Mouse (Mus musculus) kidney, embryonic 15.5 days (tissue): Measurements from ENCODE around the gene Nfic. TPM values are rescaled to one million over a fixed set of nuclear protein-coding genes. Genes with fewer than 3 reads are reported as not detected.

Experiments used
- ATAC-seq: fragments of 200-750 bp; cut with Nextera tagmentation; replicated peaks from 2 replicates; pipeline ENCODE4 v1.8.0; 2017; ENCODE audit warnings: moderate TSS enrichment; ENCODE audit not compliant: low FRiP score
- H3K27ac ChIP-seq: fragments of 300-500 bp; sonication (generic); 2 replicates; pipeline ENCODE4 v1.5.1; 2015; ENCODE audit warnings: mild to moderate bottlenecking, inconsistent platforms
- H3K27me3 ChIP-seq: fragments of 300-500 bp; sonication (generic); 2 replicates; pipeline ENCODE4 v1.6.1; 2015; ENCODE audit warnings: inconsistent platforms
- H3K36me3 ChIP-seq: fragments of 300-500 bp; sonication (generic); 2 replicates; pipeline ENCODE4 v1.6.1; 2015; ENCODE audit warnings: inconsistent platforms
- H3K4me1 ChIP-seq: fragments of 300-500 bp; sonication (generic); 2 replicates; pipeline ENCODE4 v1.6.1; 2015; ENCODE audit warnings: inconsistent platforms
- H3K4me2 ChIP-seq: fragments of 300-500 bp; sonication (generic); 2 replicates; pipeline ENCODE4 v1.6.1; 2015; ENCODE audit warnings: moderate library complexity, mild to moderate bottlenecking, inconsistent platforms
- H3K4me3 ChIP-seq: fragments of 300-500 bp; sonication (generic); replicated peaks from 2 replicates; pipeline ENCODE4 v1.5.1; 2015; ENCODE audit warnings: mild to moderate bottlenecking, inconsistent platforms
- H3K9ac ChIP-seq: fragments of 300-500 bp; sonication (generic); 2 replicates; pipeline ENCODE4 v1.6.1; 2015; ENCODE audit warnings: mild to moderate bottlenecking, inconsistent platforms
- H3K9me3 ChIP-seq: fragments of 300-500 bp; sonication (generic); replicated peaks from 2 replicates; pipeline ENCODE4 v1.6.1; 2016; ENCODE audit warnings: inconsistent platforms
- WGBS: fragments of 180-500 bp; shearing (Covaris S2); methylation state at CpG from one replicate; pipeline ENCODE4 v1.1.7; 2015; ENCODE audit warnings: mixed read lengths; 5-methylcytosine and 5-hydroxymethylcytosine counted together
- polyA plus RNA-seq: library from polyadenylated mRNA; unstranded; fragments of >200 nt; fragmentation: Nextera tagmentation; extraction: Ambion mirVana; gene quantifications from 2 replicates; pipeline ENCODE4 v1.2.1, GENCODE M21; 2015

Gene Nfic
- polyA plus RNA-seq, 1 experiment from 2014 or later: 84.5 TPM

DNA sequence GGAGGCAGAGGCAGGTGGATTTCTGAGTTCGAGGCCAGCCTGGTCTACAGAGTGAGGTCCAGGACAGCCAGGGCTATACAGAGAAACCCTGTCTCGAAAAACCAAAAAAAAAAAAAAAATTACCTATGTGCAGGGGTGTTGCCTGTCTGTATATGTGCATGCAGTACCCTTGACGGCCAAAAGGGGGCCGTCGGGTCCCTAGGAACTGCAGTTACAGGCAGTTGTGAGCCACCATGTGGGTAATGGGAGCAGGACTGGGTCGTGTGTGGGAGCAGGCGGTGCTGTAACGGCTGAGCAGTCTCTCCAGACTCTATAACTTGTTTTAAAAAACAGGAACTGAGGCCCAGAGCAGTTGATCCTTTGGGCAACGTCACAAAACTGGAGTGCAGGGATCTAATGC, 28.5 kb upstream of the Nfic start:
- Histone ChIP-seq H3K36me3 (peaks cover 28% of the 10 kb centered on the region), H3K27ac (no peak overlapping the region), H3K9me3 (no peaks in the 10 kb centered on the region), H3K4me3 (no peak overlapping the region), H3K4me2 (no peak overlapping the region), H3K9ac (no peak overlapping the region), H3K4me1 (peaks cover 10% of the 10 kb centered on the region; the same call in 1 of the 2 replicates), H3K27me3 (peaks cover 32% of the 10 kb centered on the region)
- ATAC-seq: no peak
- WGBS: 23% methylated on average over 9 of the region's 9 CpGs

DNA sequence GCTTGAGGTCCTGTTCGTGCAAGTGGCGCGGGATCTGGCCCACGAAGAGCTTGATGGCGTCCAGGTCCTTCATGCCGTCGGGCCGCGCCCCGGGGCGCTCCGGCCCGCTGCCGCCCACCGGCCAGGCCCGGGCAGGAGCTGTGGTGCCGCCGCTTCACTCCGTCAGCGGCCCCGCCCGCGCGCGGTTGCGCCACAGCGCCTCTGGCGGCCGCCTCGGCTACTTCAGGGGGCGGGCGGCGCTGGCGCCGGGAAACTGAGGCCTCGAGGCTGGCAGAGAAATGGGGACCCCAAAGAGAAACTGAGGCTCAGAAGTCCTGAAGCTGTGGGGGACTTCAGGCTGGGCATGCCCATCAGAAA, 27.1 kb upstream of the Nfic start, which contains the start of gene Celf5:
Celf5 (minus strand) TSS at position 177 of the 357 bp plus-strand sequence.
- Histone ChIP-seq H3K4me3 (peak within 1 kb of the TSS; percentile 49), H3K36me3 (peaks cover 14% of the 10 kb centered on the region), H3K4me1 (peaks cover 11% of the 10 kb centered on the region; the same call in 1 of the 2 replicates), H3K9ac (peak within 1 kb of the TSS; percentile 38; the same call in 1 of the 2 replicates), H3K4me2 (peak within 1 kb of the TSS; percentile 88), H3K27ac (no peak within 1 kb of the TSS), H3K27me3 (peaks cover 40% of the 10 kb centered on the region), H3K9me3 (no peaks in the 10 kb centered on the region)
- WGBS: 0% methylated on average over 36 of the region's 36 CpGs
- 0 out of 2 replicates have a peak, but pooled peaks have one; percentile 34 for ATAC-seq

- Histone ChIP-seq H3K4me1 (peaks cover 14% of the 10 kb centered on the region), H3K9me3 (no peaks in the 10 kb centered on the region), H3K27me3 (peaks cover 47% of the 10 kb centered on the region), H3K27ac (no peak overlapping the region), H3K4me2 (peak overlapping the region; percentile 88), H3K9ac (peak overlapping the region; percentile 38; the same call in 1 of the 2 replicates), H3K4me3 (peak overlapping the region; percentile 49), H3K36me3 (peaks cover 7% of the 10 kb centered on the region)
- WGBS: 3% methylated on average over 35 of the region's 35 CpGs
- no peak for ATAC-seq
These were observed 26.4 kb upstream of the Nfic start for GRCm38 (mm10) chr10:81481605-81482532.

GRCm38 (mm10) chr10:81474461-81474860, 19.0 kb upstream of the Nfic start:
- ATAC-seq: no peak
- H3K4me1 ChIP-seq: peaks cover 9% of the 10 kb centered on the region
- H3K27ac ChIP-seq: no peak overlapping the region
- no peak overlapping the region for H3K4me2 ChIP-seq
- no peak overlapping the region for H3K9ac ChIP-seq
- no peak overlapping the region for H3K4me3 ChIP-seq
- no peaks in the 10 kb centered on the region for H3K36me3 ChIP-seq
- H3K9me3 ChIP-seq: no peaks in the 10 kb centered on the region
- 81% methylated on average over 10 of the region's 10 CpGs for WGBS
- peaks cover 80% of the 10 kb centered on the region for H3K27me3 ChIP-seq

- Histone ChIP-seq H3K9ac (no peak overlapping the region), H3K4me2 (no peak overlapping the region), H3K4me1 (peaks cover 9% of the 10 kb centered on the region), H3K36me3 (no peaks in the 10 kb centered on the region), H3K9me3 (no peaks in the 10 kb centered on the region), H3K27ac (no peak overlapping the region), H3K4me3 (no peak overlapping the region), H3K27me3 (peaks cover 88% of the 10 kb centered on the region)
- ATAC-seq: no peak
- 1% methylated on average over 22 of the region's 22 CpGs for WGBS
These were observed 17.6 kb upstream of the Nfic start for GRCm38 (mm10) chr10:81473003-81473451.

DNA sequence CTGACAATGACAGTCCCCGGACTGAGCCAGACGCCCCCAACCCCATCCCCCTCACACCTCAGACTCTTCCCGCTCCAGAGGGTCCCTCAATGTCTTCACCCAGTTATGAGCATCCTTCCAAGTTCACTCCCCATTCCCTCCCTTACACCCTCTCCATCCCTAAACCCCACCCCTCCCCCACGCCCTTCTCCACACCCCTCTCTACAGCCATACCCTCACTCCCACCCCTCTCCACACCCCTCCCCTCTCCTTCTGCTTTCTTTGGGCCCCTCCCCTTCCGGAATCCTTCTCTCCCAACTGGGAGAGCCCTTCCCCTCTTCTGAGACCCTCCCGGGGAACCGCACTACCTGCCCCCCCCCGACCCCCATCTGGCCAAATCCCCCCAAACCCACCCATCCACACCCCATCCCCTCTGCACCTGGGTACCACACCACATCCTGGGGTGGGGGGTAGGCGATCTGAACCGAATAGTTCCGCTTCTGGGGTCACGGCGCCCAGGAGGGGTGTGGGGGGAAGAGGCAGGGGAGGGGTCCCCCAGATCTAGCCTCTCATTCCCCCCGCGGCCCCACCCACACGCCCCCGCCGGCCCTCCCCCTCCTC, 17.1 kb upstream of the Nfic start:
- ATAC-seq: no peak
- H3K9ac ChIP-seq: no peak overlapping the region
- WGBS: 6% methylated on average over 18 of the region's 18 CpGs
- no peak overlapping the region for H3K4me2 ChIP-seq
- H3K27ac ChIP-seq: no peak overlapping the region
- no peak overlapping the region for H3K4me3 ChIP-seq
- H3K36me3 ChIP-seq: no peaks in the 10 kb centered on the region
- H3K9me3 ChIP-seq: no peaks in the 10 kb centered on the region
- H3K4me1 ChIP-seq: peaks cover 8% of the 10 kb centered on the region
- H3K27me3 ChIP-seq: peaks cover 87% of the 10 kb centered on the region

DNA sequence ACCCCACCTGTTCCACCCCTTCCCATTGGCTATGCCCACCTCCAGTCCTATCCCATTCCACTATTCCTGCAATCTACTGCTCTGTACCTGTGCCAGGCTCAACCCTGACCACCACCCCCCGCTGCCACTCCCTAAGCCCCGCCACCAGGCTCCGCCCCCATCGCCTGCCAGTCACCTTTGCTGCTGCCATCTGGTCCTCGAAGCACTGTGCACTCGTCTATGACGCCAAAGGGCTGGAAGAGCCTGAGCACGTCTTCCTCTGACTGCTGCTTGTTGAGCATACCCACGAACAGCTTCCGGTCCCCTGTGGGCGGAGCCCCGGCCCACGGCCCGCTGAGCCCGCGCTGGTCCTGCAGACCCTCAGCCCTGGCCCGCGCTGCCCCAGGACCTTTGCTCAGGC, 15.0 kb upstream of the Nfic start:
- H3K36me3 ChIP-seq: no peaks in the 10 kb centered on the region
- H3K4me1 ChIP-seq: peaks cover 5% of the 10 kb centered on the region; the same call in 1 of the 2 replicates
- H3K27me3 ChIP-seq: peaks cover 89% of the 10 kb centered on the region
- no peaks in the 10 kb centered on the region for H3K9me3 ChIP-seq
- no peak overlapping the region for H3K9ac ChIP-seq
- no peak overlapping the region for H3K4me2 ChIP-seq
- no peak overlapping the region for H3K4me3 ChIP-seq
- no peak for ATAC-seq
- no peak overlapping the region for H3K27ac ChIP-seq
- WGBS: 45% methylated on average over 18 of the region's 18 CpGs

DNA sequence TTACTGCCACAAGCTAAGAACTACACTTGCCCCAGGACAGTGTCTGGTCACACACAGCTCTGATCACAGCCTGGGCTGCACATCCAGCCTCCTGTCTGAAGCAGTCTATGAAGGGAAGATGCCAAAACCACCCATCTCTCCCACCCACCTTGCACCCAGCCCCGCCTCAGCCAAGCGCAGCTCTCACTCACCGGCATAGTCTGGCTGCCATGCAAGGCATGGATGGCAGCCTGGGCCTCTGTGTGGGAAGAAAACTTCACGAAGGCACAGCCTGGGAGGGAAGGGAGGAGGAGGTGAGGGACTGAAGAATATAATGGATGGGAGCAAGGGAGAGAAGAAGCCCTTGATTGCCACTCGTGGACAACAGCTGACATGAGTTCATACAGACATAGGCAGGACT, 13.8 kb upstream of the Nfic start:
- H3K27me3 ChIP-seq: peaks cover 89% of the 10 kb centered on the region
- no peak overlapping the region for H3K9ac ChIP-seq
- ATAC-seq: no peak
- 83% methylated on average over 5 of the region's 5 CpGs for WGBS
- no peak overlapping the region for H3K27ac ChIP-seq
- peaks cover 16% of the 10 kb centered on the region for H3K4me1 ChIP-seq
- H3K4me3 ChIP-seq: no peak overlapping the region
- H3K36me3 ChIP-seq: no peaks in the 10 kb centered on the region
- H3K9me3 ChIP-seq: no peaks in the 10 kb centered on the region
- H3K4me2 ChIP-seq: no peak overlapping the region

DNA sequence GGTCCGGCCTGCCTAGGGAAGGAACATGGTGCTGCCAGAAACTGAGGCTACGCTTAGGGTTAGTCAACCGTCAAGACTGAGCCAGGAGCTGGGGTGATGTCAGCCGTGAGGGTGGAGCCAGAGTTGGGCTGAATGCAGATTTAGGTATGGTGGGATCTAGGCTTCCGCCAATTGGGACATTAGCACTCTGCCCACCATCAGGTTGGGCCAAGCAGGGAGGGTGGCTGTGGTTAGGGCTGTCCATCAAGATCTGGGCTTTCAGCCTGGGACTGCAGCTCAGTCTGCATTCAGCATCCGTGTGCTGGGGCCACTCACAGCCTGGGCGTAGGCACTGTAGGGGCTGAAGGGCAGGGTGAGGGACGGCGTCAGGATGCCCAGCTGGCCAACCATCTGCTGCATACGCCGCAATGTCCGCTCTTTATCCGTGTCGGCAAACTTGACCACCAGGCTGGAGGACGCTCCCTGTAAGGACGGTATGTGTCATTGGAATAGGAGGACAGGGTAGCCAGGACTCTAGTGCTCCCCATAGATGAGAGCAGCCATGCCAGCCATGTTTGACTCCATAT, 12.3 kb upstream of the Nfic start:
- peaks cover 89% of the 10 kb centered on the region for H3K27me3 ChIP-seq

DNA sequence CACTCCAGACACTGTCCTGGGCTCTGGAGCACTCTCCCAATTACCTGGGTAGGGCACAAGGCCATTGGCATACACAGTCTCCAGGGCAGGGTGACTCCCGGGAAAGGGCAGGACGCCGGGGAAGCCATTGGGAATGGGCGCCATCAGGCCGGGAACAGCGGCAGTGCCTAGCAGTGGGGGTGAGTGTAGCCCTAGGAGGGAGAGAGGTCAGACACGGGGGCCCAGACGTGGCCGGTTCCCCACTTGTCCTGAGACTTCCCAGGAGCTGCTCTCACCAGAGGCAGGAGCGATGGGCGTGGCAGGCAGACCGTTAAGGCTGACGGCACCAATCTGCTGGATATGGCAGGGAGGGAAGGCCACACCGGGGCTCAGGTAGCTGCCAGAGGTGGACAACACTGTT, 11.4 kb upstream of the Nfic start:
- Histone ChIP-seq H3K27me3 (peaks cover 89% of the 10 kb centered on the region), H3K4me3 (no peak overlapping the region), H3K9me3 (no peaks in the 10 kb centered on the region), H3K4me1 (peaks cover 19% of the 10 kb centered on the region), H3K36me3 (no peaks in the 10 kb centered on the region), H3K4me2 (no peak overlapping the region), H3K27ac (no peak overlapping the region), H3K9ac (no peak overlapping the region)
- 54% methylated on average over 14 of the region's 14 CpGs for WGBS
- no peak for ATAC-seq

More for the DNA sequence above, 12.3 kb upstream of the Nfic start:
- Histone ChIP-seq H3K9ac (no peak overlapping the region), H3K4me1 (peaks cover 16% of the 10 kb centered on the region), H3K4me2 (no peak overlapping the region), H3K36me3 (no peaks in the 10 kb centered on the region), H3K9me3 (no peaks in the 10 kb centered on the region), H3K27ac (no peak overlapping the region), H3K4me3 (no peak overlapping the region)
- no peak for ATAC-seq
- 83% methylated on average over 16 of the region's 16 CpGs for WGBS

- H3K4me2 ChIP-seq: no peak overlapping the region
- H3K4me3 ChIP-seq: no peak overlapping the region
- H3K9ac ChIP-seq: no peak overlapping the region
- no peak overlapping the region for H3K27ac ChIP-seq
- peaks cover 22% of the 10 kb centered on the region for H3K4me1 ChIP-seq
- no peaks in the 10 kb centered on the region for H3K9me3 ChIP-seq
- WGBS: 67% methylated on average over 2 of the region's 2 CpGs
- no peaks in the 10 kb centered on the region for H3K36me3 ChIP-seq
- H3K27me3 ChIP-seq: peaks cover 89% of the 10 kb centered on the region
- ATAC-seq: no peak
These were observed 10.6 kb upstream of the Nfic start for GRCm38 (mm10) chr10:81466066-81466465.

GRCm38 (mm10) chr10:81465265-81465645, 9.8 kb upstream of the Nfic start:
- Histone ChIP-seq H3K9ac (no peak overlapping the region), H3K36me3 (no peaks in the 10 kb centered on the region), H3K27me3 (peaks cover 91% of the 10 kb centered on the region), H3K4me3 (peak overlapping the region; percentile 44; the same call in 1 of the 2 replicates), H3K4me2 (peak overlapping the region; percentile 74), H3K4me1 (peaks cover 27% of the 10 kb centered on the region), H3K9me3 (no peaks in the 10 kb centered on the region), H3K27ac (no peak overlapping the region)
- peak; percentile 24 for ATAC-seq
- 8% methylated on average over 5 of the region's 5 CpGs for WGBS
